Mouse (Mus musculus) midbrain, embryonic 16.5 days (tissue): ENCODE data around the gene Cpeb2. TPM values are rescaled to one million over a fixed set of nuclear protein-coding genes. Genes with fewer than 3 reads are reported as not detected.

Experiments used
- ATAC-seq: fragments of 200-750 bp; cut with Nextera tagmentation; 2 replicates; pipeline ENCODE4 v1.8.0; 2017; ENCODE audit warnings: moderate TSS enrichment
- H3K27ac ChIP-seq: fragments of 300-500 bp; sonication (generic); 2 replicates; pipeline ENCODE4 v1.5.1; 2014; ENCODE audit warnings: mild to moderate bottlenecking, low read length, mixed read lengths
- H3K27me3 ChIP-seq: fragments of 300-500 bp; sonication (generic); 2 replicates; pipeline ENCODE4 v1.6.1; 2014; ENCODE audit warnings: low read depth, low read length, mixed read lengths; ENCODE audit not compliant: control insufficient read depth, insufficient read depth
- H3K36me3 ChIP-seq: fragments of 300-500 bp; sonication (generic); 2 replicates; pipeline ENCODE4 v1.6.1; 2014; ENCODE audit warnings: mild to moderate bottlenecking, low read length, moderate library complexity, mixed read lengths; ENCODE audit not compliant: control insufficient read depth, insufficient read depth
- H3K4me1 ChIP-seq: fragments of 300-500 bp; sonication (generic); 2 replicates; pipeline ENCODE4 v1.6.1; 2014; ENCODE audit warnings: mild to moderate bottlenecking, low read length, mixed read lengths; ENCODE audit not compliant: control insufficient read depth, insufficient read depth
- H3K4me2 ChIP-seq: fragments of 300-500 bp; sonication (generic); 2 replicates; pipeline ENCODE4 v1.6.1; 2014; ENCODE audit warnings: mild to moderate bottlenecking, low read length, mixed read lengths
- H3K4me3 ChIP-seq: fragments of 300-500 bp; sonication (generic); 2 replicates; pipeline ENCODE4 v1.5.1; 2014; ENCODE audit warnings: low read depth, mild to moderate bottlenecking, low read length, moderate library complexity, mixed read lengths
- H3K9ac ChIP-seq: fragments of 300-500 bp; sonication (generic); 2 replicates; pipeline ENCODE4 v1.6.1; 2014; ENCODE audit warnings: low read depth, low read length, mixed read lengths
- H3K9me3 ChIP-seq: fragments of 300-500 bp; sonication (generic); replicated peaks from 2 replicates; pipeline ENCODE4 v1.6.1; 2014; ENCODE audit warnings: mild to moderate bottlenecking, low read length, mixed read lengths; ENCODE audit not compliant: control insufficient read depth, poor library complexity, severe bottlenecking
- WGBS: fragments of 180-500 bp; shearing (Covaris S2); extraction: QIAGEN DNeasy Blood & Tissue Kit; methylation state at CpG from one replicate; pipeline ENCODE4 v1.1.7; 2014; 5-methylcytosine and 5-hydroxymethylcytosine counted together
- polyA plus RNA-seq: library from polyadenylated mRNA; unstranded; fragments of >200 nt; fragmentation: Nextera tagmentation; extraction: Ambion mirVana; gene quantifications from 2 replicates; pipeline ENCODE4 v1.2.1, GENCODE M21; 2015

Cpeb2 gene
- polyA plus RNA-seq, 1 experiment from 2014 or later: 15.7 TPM

DNA sequence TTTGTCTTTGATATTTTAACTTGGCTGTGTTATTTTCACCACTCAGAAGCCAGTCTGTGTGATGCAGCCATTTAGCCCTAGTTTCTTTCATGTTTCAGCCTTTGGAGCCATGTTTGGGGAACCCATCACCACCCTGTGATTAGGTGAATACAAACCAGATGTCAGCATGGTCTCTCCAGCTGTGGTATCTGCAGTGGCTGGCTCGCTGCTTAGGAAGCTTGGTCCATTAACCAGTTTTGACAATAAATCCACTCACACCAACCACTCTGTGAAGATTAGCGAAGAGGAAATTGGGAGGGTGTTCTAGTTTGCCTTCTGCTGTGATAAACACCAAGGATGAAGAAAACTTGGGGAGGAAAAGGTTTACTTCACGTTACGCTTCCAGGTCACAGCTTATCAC is 92.6 kb downstream of the Cpeb2 start:
- 83% methylated on average over 4 of the region's 4 CpGs for whole genome bisulfite sequencing
- Histone ChIP-seq H3K9ac (no peak overlapping the region), H3K4me1 (no peaks in the 10 kb centered on the region), H3K4me3 (no peak overlapping the region), H3K36me3 (no peaks in the 10 kb centered on the region), H3K27ac (no peak overlapping the region), H3K9me3 (no peaks in the 10 kb centered on the region), H3K4me2 (no peak overlapping the region), H3K27me3 (no peaks in the 10 kb centered on the region)
- ATAC-seq: no peak

DNA sequence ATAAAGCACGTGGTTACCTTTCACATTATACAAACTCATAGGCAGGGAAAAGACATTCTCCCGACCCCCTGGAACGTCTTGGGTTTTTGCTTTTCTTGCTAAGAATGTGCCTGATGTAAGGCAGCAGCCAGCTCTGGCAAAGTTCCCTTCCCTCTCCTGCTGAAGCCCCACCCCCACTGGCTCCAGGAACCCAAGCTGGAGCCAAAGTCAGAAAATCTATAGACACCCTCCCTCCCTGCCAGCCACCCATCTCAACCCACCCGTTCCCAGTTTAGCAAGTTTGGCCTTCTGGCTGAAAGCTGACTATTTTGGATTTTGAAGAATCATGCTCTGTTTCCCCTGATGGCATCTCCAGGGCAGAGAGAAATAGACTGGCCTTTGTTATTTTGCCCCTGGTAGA is 95.6 kb downstream of the Cpeb2 start:
- Histone ChIP-seq H3K27ac (no peak overlapping the region), H3K4me1 (no peaks in the 10 kb centered on the region), H3K9ac (no peak overlapping the region), H3K4me3 (no peak overlapping the region), H3K4me2 (no peak overlapping the region), H3K9me3 (no peaks in the 10 kb centered on the region), H3K36me3 (no peaks in the 10 kb centered on the region), H3K27me3 (no peaks in the 10 kb centered on the region)
- WGBS: 45% methylated on average over 4 of the region's 4 CpGs
- no peak for ATAC-seq

DNA sequence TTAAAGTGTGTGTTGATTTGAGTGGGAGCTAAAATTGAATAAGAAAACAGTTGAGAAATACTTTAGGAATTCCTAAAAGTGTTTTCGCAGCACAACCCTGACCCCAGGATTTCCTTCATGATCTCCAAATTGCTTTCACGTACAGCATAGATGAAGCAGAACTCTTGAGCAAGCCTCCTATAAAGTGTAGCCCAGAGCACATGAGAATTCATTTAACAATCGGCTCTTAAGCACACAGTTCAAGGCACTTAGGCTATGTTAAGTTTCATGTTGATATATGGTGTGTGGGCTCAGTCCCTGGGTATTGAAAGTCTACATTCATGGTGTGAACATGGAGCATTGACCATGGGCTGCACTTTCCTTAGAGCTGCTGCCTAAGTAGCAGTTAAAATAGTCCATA is 97.3 kb downstream of the Cpeb2 start:
- WGBS: 90% methylated on average over 3 of the region's 3 CpGs
- H3K36me3 ChIP-seq: no peaks in the 10 kb centered on the region
- H3K9ac ChIP-seq: no peak overlapping the region

DNA sequence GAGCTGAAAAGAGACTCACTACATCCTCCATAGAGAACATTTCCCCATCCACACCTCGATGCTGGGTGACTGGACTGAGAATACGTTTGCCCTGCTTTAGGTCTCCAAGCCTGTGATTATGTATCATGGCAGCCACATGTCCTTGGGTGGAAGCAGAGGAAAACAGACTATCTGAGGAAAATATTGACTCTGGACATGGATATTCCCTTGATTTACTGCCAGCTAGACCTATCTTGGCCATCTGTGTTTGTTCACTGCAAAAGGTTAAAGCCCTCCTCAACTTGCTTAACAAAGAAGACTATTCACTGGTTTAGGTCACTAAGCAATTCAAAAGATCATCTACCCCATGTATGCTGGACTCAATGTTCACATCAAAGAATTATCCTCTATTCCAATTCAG is 101.5 kb downstream of the Cpeb2 start:
- no peaks in the 10 kb centered on the region for H3K36me3 ChIP-seq
- H3K9ac ChIP-seq: no peak overlapping the region
- no peak for ATAC-seq
- H3K4me2 ChIP-seq: no peak overlapping the region
- no peak overlapping the region for H3K27ac ChIP-seq
- no peak overlapping the region for H3K4me3 ChIP-seq
- no peaks in the 10 kb centered on the region for H3K4me1 ChIP-seq
- H3K27me3 ChIP-seq: no peaks in the 10 kb centered on the region
- no peaks in the 10 kb centered on the region for H3K9me3 ChIP-seq
- 83% methylated on average over 2 of the region's 2 CpGs for WGBS

More for the DNA sequence above, 97.3 kb downstream of the Cpeb2 start:
- Histone ChIP-seq H3K4me1 (no peaks in the 10 kb centered on the region), H3K27me3 (no peaks in the 10 kb centered on the region), H3K4me3 (no peak overlapping the region), H3K4me2 (no peak overlapping the region), H3K27ac (no peak overlapping the region), H3K9me3 (no peaks in the 10 kb centered on the region)
- no peak for ATAC-seq

DNA sequence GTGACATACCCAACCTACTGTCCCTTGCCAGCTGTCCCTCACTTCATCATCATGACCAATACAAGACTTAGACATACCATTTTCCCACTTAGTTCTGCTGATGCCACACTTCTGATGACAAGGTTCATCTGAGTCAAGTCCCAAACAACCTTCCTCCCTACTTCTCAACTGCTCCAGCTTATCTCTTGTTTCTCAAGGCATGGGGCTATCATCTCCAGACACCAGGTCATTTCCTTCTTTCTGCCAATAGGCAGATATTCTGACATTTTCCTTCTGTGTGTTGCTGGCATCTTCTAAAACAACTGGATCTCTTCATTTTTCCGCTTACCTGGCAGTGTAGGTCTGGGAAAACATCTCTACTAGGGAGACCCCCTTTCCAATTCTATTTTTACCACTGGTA is 104.2 kb downstream of the Cpeb2 start:
- Histone ChIP-seq H3K36me3 (no peaks in the 10 kb centered on the region), H3K27me3 (no peaks in the 10 kb centered on the region), H3K4me3 (no peak overlapping the region), H3K9ac (no peak overlapping the region), H3K4me2 (no peak overlapping the region), H3K4me1 (no peaks in the 10 kb centered on the region), H3K9me3 (no peaks in the 10 kb centered on the region), H3K27ac (no peak overlapping the region)
- no peak for ATAC-seq
- WGBS: 94% methylated on average over 1 of the region's 1 CpGs

DNA sequence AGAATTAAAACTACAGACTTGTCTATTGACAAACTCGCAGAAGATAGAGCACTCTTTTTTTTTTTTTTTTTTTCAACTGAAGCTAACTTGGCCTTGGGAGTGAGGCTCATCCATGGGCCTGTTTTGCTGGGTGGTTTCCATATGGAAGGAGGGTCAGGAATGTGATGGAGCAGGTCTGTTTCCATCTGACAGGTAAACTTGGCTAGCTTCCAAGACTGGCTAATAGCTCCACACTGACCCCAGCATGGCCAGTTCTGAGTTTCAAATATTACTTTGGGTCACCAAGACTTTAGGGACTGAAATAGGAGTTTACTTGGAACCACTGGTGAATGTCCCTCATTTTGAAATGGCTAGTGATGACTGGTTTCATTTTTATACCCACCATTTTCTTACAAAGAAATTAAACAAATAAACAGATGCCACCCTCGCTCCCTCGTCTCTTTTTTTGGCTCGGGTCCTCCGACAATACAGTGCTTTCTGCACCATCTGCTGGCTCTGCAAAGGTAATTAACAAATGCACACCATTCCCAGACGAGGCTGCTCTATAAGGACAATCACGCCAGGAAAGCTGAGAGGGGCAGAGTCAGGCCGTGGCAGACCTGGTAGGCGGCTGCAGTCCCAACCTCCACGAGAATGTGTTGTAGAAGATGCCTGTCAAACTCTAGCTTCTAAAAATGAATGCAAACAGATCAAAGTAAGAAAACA is 106.0 kb downstream of the Cpeb2 start:
- Histone ChIP-seq H3K4me3 (no peak overlapping the region), H3K4me2 (no peak overlapping the region), H3K4me1 (no peaks in the 10 kb centered on the region), H3K27me3 (no peaks in the 10 kb centered on the region), H3K27ac (no peak overlapping the region), H3K9ac (no peak overlapping the region), H3K9me3 (no peaks in the 10 kb centered on the region), H3K36me3 (no peaks in the 10 kb centered on the region)
- no peak; the same call in 1 of the 2 replicates for ATAC-seq
- 47% methylated on average over 10 of the region's 10 CpGs for WGBS
